Mouse (Mus musculus): ENCODE measurements around the gene Bend6. TPM values are rescaled to one million over a fixed set of nuclear protein-coding genes. Genes with fewer than 3 reads are reported as not detected.
A peak's percentile ranks its signal among the peaks of the same experiment; 100 is the strongest.
"Not testable (repeated sequence)": the region's sequence is repeated elsewhere in the genome, so short reads cannot be mapped to it uniquely, and the experiment has no call there.

Gene Bend6
- polyA plus RNA-seq, 1 experiment = 6.4 TPM

DNA sequence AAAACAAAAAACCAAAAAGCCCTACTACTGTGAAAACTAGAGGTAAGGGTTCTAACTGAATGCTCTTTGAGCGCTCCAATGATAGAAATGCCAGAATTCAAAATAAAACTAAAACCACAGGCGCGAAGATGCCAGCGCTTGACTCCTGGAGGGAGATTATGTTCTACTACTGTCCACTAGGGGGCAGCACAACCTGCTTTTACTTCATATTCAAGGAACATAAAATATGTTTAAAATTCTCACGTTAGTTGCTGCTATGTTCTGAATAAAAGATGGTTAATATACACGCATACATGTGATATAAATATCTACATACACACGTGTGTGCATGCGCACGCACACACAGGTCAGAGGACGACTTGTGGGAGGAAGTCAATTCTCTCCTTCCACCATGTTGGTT is 14.8 kb downstream of the Bend6 start:
- Histone ChIP-seq H3K27ac (ENCODE audit: insufficient read depth, low read length) (no peak overlapping the region), H3K4me3 (ENCODE audit: insufficient read depth, low read length) (no peak overlapping the region), H3K4me1 (ENCODE audit: control insufficient read depth, insufficient read depth, low read length) (no peaks in the 10 kb centered on the region)
- no peak for TF ChIP-seq POLR2A (IDR thresholded peaks at IDR 0.05; ENCODE audit: low read depth, low read length)
- no peak for TF ChIP-seq CTCF (IDR thresholded peaks at IDR 0.05; ENCODE audit: borderline replicate concordance, insufficient read depth, low read length)

DNA sequence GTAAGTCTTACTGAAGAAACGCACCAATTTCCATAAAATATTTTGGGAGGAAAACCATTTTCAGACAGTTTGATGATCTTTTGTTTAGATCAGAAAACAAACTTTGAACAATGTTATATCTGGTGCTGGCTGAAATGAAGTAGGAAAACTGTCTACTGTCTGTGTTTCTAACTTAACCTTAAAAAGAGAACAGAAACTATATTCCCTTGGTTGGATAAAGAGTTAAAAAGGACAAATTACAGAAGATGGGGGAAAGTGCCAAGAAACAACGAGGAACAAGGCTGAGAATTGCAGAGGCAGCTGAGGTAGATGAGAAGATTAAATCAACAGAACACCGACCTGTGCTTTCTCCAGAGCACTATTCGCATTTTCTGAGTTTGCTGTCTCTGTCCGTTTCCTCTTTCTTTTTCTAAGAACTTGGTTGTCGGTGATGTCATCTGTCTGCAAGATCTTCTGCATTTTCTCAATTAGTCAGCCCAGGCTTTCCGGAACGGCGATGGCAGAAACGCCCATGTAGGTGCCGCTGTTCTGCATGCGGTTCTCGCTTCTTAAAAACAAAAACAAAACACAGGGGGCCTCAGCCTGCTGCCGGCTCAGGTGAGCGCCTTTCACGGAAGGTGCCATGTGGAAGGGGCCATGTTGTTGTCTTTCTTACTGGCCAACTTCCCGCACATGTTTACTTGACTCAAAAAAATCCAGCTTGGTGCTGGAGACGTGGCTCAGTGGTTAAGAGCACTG is 24.3 kb downstream of the Bend6 start:
- TF ChIP-seq POLR2A (IDR thresholded peaks at IDR 0.05; ENCODE audit: low read depth, low read length) (no peak), CTCF (IDR thresholded peaks at IDR 0.05; ENCODE audit: borderline replicate concordance, insufficient read depth, low read length) (no peak)
- Histone ChIP-seq H3K27ac (ENCODE audit: insufficient read depth, low read length) (no peak overlapping the region), H3K4me3 (ENCODE audit: insufficient read depth, low read length) (peak overlapping the region; percentile 23; the same call in 1 of the 2 replicates), H3K4me1 (ENCODE audit: control insufficient read depth, insufficient read depth, low read length) (no peaks in the 10 kb centered on the region)

DNA sequence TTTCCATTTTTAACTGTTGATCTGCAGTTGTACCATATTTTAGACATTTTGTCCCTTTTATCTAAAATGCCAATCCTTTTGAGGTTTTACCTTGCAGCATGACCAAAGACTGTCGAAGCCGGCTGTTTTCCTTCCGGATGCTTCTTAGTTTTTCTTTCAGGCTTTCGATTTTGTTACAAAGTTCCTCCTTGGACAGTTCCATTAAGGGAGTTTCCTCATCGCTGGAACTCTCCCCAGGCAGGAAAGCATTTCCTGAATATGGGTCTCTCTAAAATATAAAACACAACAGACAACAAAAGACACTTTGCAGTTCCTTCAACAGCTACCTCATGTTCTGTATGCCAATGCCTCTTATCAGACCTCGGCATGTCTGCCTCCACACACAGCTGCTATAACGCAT is 29.4 kb downstream of the Bend6 start:
- no peak overlapping the region for H3K4me3 ChIP-seq (ENCODE audit: insufficient read depth, low read length)
- TF ChIP-seq CTCF (IDR thresholded peaks at IDR 0.05; ENCODE audit: borderline replicate concordance, insufficient read depth, low read length) (no peak), POLR2A (IDR thresholded peaks at IDR 0.05; ENCODE audit: low read depth, low read length) (no peak)
- H3K4me1 ChIP-seq (ENCODE audit: control insufficient read depth, insufficient read depth, low read length) = no peaks in the 10 kb centered on the region
- H3K27ac ChIP-seq (ENCODE audit: insufficient read depth, low read length) = no peak overlapping the region

DNA sequence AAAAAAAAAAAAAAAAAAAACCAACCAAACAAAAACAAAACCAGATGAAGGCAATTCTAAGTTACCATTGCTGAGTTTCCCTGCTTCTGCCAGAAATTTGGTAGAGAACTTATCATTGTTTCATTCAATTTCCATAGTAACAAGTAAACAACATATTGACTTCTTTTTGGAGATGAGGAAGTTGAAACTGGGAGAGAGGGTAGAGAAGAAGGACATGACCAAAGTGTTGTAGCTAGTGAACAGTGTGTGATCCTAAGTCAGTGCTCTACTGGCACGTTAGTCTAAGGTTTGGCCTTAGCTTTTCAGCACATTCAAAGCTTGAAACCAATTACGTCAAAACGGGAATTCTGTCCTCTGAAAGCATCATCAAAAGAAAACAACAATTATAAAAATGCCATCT is 31.2 kb downstream of the Bend6 start:
- H3K27ac ChIP-seq (ENCODE audit: insufficient read depth, low read length) = no peak overlapping the region

DNA sequence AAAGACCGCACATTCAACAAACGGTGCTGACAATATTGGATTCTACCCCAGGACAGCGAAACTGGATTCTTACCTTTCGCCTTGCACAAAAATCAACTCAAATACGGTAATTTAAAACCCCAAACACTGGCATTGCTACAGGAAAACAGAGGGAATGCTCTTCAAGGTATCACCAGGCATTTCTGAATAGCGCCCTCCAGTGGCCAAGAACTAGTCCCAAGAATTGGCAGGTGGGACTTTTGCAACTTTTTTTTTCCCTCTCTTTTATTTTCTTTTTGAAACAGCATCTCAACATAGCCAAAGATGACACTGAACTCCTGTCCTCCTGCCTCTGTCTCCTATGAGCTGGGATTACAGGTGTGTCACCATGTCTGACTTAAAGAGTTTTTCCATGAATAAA is 31.9 kb downstream of the Bend6 start:
- H3K27ac ChIP-seq (ENCODE audit: insufficient read depth, low read length) = no peak overlapping the region
- H3K4me1 ChIP-seq (ENCODE audit: control insufficient read depth, insufficient read depth, low read length) = peaks cover under 1% of the 10 kb centered on the region; the same call in 1 of the 2 replicates
- no peak overlapping the region for H3K4me3 ChIP-seq (ENCODE audit: insufficient read depth, low read length)
- TF ChIP-seq POLR2A (IDR thresholded peaks at IDR 0.05; ENCODE audit: low read depth, low read length) (no peak), CTCF (IDR thresholded peaks at IDR 0.05; ENCODE audit: borderline replicate concordance, insufficient read depth, low read length) (no peak)

More for the DNA sequence above, 31.2 kb downstream of the Bend6 start:
- TF ChIP-seq CTCF (IDR thresholded peaks at IDR 0.05; ENCODE audit: borderline replicate concordance, insufficient read depth, low read length) = no peak
- TF ChIP-seq POLR2A (IDR thresholded peaks at IDR 0.05; ENCODE audit: low read depth, low read length) = no peak
- Histone ChIP-seq H3K4me1 (ENCODE audit: control insufficient read depth, insufficient read depth, low read length) (no peaks in the 10 kb centered on the region), H3K4me3 (ENCODE audit: insufficient read depth, low read length) (no peak overlapping the region)

DNA sequence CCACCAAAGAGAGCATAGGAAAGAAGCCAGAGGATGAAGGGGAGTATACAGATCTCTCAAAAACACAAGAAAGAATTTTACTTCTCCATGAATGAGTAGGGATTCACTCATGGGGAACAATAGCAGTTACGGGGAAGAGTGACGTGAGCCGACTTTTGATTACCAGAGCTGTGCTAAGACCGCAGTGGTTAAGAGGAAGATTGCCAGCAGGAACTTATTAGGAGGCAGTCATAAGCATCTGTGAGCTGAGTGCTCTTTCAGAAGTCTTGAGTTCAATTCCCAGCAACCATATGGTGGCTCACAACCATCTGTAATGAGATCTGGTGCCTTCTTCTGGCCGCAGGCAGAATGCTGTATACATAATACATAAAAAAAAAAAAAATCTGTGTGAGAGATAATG is 34.1 kb downstream of the Bend6 start:
- TF ChIP-seq POLR2A (IDR thresholded peaks at IDR 0.05; ENCODE audit: low read depth, low read length) (no peak), CTCF (IDR thresholded peaks at IDR 0.05; ENCODE audit: borderline replicate concordance, insufficient read depth, low read length) (no peak)
- Histone ChIP-seq H3K27ac (ENCODE audit: insufficient read depth, low read length) (no peak overlapping the region), H3K4me3 (ENCODE audit: insufficient read depth, low read length) (no peak overlapping the region), H3K4me1 (ENCODE audit: control insufficient read depth, insufficient read depth, low read length) (peaks cover 2% of the 10 kb centered on the region; the same call in 1 of the 2 replicates)

DNA sequence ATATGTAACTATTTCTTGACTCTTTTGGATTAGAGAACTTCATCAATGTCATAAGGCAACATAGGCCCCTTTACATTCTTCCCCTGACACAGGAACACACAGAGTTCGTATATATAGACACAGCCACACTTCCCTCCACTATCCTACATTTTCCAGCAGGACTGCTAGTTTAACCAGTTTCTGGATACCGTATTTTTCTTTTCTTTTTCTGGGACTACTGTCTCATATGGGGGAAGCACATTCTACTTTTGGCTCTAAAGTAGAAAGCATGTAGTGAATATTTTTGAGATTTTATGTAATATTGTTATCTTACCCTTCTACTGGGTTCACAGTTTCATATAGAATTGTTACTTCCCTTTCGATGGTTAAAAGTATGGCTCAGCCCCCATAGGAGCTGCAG is 38.2 kb downstream of the Bend6 start:
- Histone ChIP-seq H3K4me3 (ENCODE audit: insufficient read depth, low read length) (no peak overlapping the region), H3K27ac (ENCODE audit: insufficient read depth, low read length) (no peak overlapping the region), H3K4me1 (ENCODE audit: control insufficient read depth, insufficient read depth, low read length) (peaks cover 2% of the 10 kb centered on the region; the same call in 1 of the 2 replicates)
- no peak for TF ChIP-seq POLR2A (IDR thresholded peaks at IDR 0.05; ENCODE audit: low read depth, low read length)
- no peak for TF ChIP-seq CTCF (IDR thresholded peaks at IDR 0.05; ENCODE audit: borderline replicate concordance, insufficient read depth, low read length)

DNA sequence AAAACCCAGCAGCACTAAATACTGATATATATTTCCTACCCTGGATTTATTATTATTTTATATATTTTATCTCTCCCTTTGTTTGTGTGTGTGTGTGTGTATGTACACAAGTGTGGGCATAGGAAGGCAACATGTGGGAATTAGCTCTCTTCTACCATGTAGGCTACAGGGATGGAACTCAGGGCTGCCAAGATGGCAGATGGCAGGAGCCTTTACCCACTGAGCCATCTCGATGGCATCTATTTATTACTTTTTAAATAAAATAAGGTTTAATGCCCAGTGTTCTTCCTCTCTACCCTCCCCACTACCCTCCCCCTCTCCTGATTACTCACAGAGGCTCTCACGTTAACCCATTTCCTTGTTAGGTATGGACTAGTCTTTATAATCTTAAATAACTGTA is 38.6 kb downstream of the Bend6 start:
- TF ChIP-seq POLR2A (IDR thresholded peaks at IDR 0.05; ENCODE audit: low read depth, low read length) (no peak), CTCF (IDR thresholded peaks at IDR 0.05; ENCODE audit: borderline replicate concordance, insufficient read depth, low read length) (no peak)
- H3K27ac ChIP-seq (ENCODE audit: insufficient read depth, low read length) = no peak overlapping the region
- H3K4me1 ChIP-seq (ENCODE audit: control insufficient read depth, insufficient read depth, low read length) = peaks cover 2% of the 10 kb centered on the region; the same call in 1 of the 2 replicates
- H3K4me3 ChIP-seq (ENCODE audit: insufficient read depth, low read length) = no peak overlapping the region

DNA sequence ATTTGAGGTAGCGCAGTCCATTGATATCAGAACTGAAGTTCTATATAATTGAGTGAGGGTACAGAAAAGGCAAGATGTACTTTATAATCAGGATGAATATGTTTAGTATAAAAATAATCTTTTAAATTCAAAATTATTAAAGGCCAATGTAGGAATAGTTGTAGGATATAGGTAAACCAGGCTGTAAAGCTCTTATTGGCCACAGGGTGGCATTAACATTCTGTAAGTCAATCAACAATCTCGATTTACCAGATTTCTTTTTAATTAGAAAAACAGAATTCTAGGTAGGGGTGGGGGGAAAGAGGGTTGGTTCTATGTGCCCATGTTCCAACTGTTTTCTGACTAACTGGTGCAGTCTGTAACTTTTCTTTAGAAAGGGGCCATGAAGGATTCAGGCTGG is 60.8 kb downstream of the Bend6 start:
- Histone ChIP-seq H3K4me3 (ENCODE audit: insufficient read depth, low read length) (no peak overlapping the region), H3K27ac (ENCODE audit: insufficient read depth, low read length) (no peak overlapping the region)
- TF ChIP-seq POLR2A (IDR thresholded peaks at IDR 0.05; ENCODE audit: low read depth, low read length) = no peak
- no peak for TF ChIP-seq CTCF (IDR thresholded peaks at IDR 0.05; ENCODE audit: borderline replicate concordance, insufficient read depth, low read length)

DNA sequence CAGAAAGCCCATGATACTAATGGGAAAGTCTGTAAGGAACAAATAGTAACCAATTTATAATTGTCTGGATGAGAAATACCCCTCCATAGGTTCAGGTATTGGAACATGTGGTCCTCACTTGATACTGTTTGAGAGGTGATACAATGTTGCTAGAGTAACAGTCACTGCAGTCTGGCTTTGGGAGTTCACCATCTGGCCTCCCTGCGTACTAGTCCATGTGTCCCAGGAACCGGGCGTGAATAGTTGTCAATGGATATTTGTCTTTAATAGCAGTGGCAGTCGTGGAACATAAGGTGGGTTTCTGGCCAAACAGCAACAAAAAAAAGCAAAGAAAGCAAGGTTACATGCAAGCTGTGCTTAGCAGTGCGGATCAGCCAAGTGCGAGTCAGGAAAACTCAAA is 63.8 kb downstream of the Bend6 start:
- Histone ChIP-seq H3K4me3 (ENCODE audit: insufficient read depth, low read length) (no peak overlapping the region), H3K27ac (ENCODE audit: insufficient read depth, low read length) (no peak overlapping the region), H3K4me1 (ENCODE audit: control insufficient read depth, insufficient read depth, low read length) (no peaks in the 10 kb centered on the region)
- TF ChIP-seq POLR2A (IDR thresholded peaks at IDR 0.05; ENCODE audit: low read depth, low read length) = no peak
- no peak for TF ChIP-seq CTCF (IDR thresholded peaks at IDR 0.05; ENCODE audit: borderline replicate concordance, insufficient read depth, low read length)

More for the DNA sequence above, 60.8 kb downstream of the Bend6 start:
- no peaks in the 10 kb centered on the region for H3K4me1 ChIP-seq (ENCODE audit: control insufficient read depth, insufficient read depth, low read length)

DNA sequence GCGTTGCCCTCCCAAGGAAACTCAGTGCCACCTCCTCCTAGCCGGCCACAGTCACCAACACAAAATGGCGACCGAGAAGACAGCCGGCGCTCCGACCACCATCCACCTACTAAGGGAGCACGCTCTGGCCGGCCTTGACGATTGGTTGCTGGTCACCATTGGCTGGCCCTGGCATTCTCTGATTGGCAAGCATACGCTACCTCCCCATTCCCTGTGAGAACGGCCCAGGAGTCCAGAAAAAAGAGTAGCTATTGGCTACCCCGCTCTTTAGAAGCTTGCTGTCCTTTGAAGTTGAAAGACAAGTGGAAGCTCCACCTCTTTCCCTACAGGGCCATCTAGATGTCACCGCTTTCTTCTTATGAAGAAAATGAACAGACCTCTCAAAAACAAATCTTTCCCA is 68.7 kb downstream of the Bend6 start:
- H3K27ac ChIP-seq (ENCODE audit: insufficient read depth, low read length); H3K4me1 ChIP-seq (ENCODE audit: control insufficient read depth, insufficient read depth, low read length); H3K4me3 ChIP-seq (ENCODE audit: insufficient read depth, low read length): not testable (repeated sequence)

All from embryonic fibroblast, embryonic 13.5 days (primary cell).